Mouse (Mus musculus): Measurements from ENCODE around the gene Cxcr4. TPM values are rescaled to one million over a fixed set of nuclear protein-coding genes. Genes with fewer than 3 reads are reported as not detected.

The Cxcr4 gene
- polyA plus RNA-seq, 1 experiment = 22.4 TPM

DNA sequence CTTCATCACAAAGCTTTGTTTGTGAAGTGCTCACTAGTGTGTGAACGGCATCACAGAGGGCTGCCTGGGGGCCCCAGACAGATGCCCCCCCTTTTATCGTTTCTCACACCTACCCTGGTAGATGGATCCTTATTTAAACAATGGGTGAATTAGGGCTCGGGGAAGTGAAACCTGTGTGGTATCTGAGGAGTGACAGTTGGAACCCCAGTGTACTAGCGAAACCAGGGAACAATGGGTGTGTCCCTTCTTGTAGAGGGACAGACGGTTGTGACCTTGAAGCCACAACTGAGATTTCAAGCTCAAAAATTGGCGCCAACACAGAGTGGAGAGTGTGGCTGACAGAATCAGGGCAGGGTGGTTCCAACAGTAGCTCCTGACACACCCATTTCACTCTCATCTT, 16.0 kb upstream of the Cxcr4 start:
- Histone ChIP-seq H3K27me3 (replicated peaks; ENCODE audit: control insufficient read depth, insufficient read depth, low read length) (no peaks in the 10 kb centered on the region), H3K36me3 (ENCODE audit: control insufficient read depth, insufficient read depth, low read length) (no peaks in the 10 kb centered on the region), H3K4me3 (ENCODE audit: insufficient read depth, low read depth, low read length) (no peak overlapping the region), H3K4me1 (ENCODE audit: control insufficient read depth, insufficient read depth, low read length) (no peaks in the 10 kb centered on the region), H3K27ac (ENCODE audit: insufficient read depth, low read depth, low read length) (no peak overlapping the region)
- DNase-seq = peak; percentile 12
- TF ChIP-seq CTCF (conservative IDR thresholded peaks at IDR 0.05; ENCODE audit: insufficient read depth, insufficient read length, low read depth, low read length) = no peak
- no peak for TF ChIP-seq POLR2A (IDR thresholded peaks at IDR 0.05; ENCODE audit: low read depth, low read length)
- 61% methylated on average over 6 of the region's 6 CpGs for WGBS

DNA sequence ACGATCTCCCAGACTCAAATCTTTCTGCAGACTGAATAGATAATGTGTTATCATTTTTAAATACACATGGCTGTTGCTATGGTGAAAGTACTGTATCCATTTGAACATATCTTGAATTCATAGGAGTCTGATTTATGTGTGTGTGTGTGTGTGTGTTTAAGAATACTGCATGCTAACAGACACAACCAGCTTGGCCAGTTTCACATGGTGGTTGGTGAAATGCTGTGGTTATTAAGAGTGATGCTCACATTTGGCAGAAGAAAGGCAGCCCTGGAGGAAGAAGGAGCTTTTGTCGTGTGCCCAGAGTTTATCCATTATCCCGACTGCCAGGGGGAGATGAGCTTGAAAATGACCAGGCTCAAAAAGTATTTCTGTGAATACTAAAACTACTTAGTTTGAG, 15.3 kb upstream of the Cxcr4 start:
- no peak for DNase-seq
- Histone ChIP-seq H3K36me3 (ENCODE audit: control insufficient read depth, insufficient read depth, low read length) (no peaks in the 10 kb centered on the region), H3K27me3 (replicated peaks; ENCODE audit: control insufficient read depth, insufficient read depth, low read length) (no peaks in the 10 kb centered on the region), H3K27ac (ENCODE audit: insufficient read depth, low read depth, low read length) (no peak overlapping the region), H3K4me1 (ENCODE audit: control insufficient read depth, insufficient read depth, low read length) (no peaks in the 10 kb centered on the region), H3K4me3 (ENCODE audit: insufficient read depth, low read depth, low read length) (no peak overlapping the region)
- TF ChIP-seq CTCF (conservative IDR thresholded peaks at IDR 0.05; ENCODE audit: insufficient read depth, insufficient read length, low read depth, low read length) = no peak
- no peak for TF ChIP-seq POLR2A (IDR thresholded peaks at IDR 0.05; ENCODE audit: low read depth, low read length)
- WGBS = 74% methylated on average over 3 of the region's 3 CpGs

DNA sequence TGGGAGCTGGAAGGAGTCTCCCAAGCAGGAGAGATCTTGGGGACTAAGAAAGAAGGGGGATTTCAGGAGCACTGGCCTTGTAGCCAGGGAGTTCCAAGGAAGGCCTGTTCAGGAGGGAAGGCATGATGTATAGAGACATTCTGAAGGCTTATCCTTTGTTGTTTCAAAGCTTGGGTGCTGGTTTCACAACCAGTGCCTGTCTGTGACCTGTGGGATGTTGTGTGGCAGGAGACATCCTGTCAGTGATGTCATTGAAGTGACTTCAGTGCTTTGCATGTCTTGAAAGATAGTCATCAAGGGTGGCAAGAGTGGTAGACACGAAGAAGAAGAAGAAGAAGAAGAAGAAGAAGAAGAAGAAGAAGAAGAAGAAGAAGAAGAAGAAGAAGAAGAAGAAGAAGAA, 13.7 kb upstream of the Cxcr4 start:
- 83% methylated on average over 1 of the region's 1 CpGs for WGBS
- TF ChIP-seq CTCF (conservative IDR thresholded peaks at IDR 0.05; ENCODE audit: insufficient read depth, insufficient read length, low read depth, low read length) (no peak), POLR2A (IDR thresholded peaks at IDR 0.05; ENCODE audit: low read depth, low read length) (no peak)
- no peak for DNase-seq
- Histone ChIP-seq H3K27me3 (replicated peaks; ENCODE audit: control insufficient read depth, insufficient read depth, low read length) (no peaks in the 10 kb centered on the region), H3K27ac (ENCODE audit: insufficient read depth, low read depth, low read length) (no peak overlapping the region), H3K4me3 (ENCODE audit: insufficient read depth, low read depth, low read length) (no peak overlapping the region), H3K4me1 (ENCODE audit: control insufficient read depth, insufficient read depth, low read length) (no peaks in the 10 kb centered on the region), H3K36me3 (ENCODE audit: control insufficient read depth, insufficient read depth, low read length) (no peaks in the 10 kb centered on the region)

DNA sequence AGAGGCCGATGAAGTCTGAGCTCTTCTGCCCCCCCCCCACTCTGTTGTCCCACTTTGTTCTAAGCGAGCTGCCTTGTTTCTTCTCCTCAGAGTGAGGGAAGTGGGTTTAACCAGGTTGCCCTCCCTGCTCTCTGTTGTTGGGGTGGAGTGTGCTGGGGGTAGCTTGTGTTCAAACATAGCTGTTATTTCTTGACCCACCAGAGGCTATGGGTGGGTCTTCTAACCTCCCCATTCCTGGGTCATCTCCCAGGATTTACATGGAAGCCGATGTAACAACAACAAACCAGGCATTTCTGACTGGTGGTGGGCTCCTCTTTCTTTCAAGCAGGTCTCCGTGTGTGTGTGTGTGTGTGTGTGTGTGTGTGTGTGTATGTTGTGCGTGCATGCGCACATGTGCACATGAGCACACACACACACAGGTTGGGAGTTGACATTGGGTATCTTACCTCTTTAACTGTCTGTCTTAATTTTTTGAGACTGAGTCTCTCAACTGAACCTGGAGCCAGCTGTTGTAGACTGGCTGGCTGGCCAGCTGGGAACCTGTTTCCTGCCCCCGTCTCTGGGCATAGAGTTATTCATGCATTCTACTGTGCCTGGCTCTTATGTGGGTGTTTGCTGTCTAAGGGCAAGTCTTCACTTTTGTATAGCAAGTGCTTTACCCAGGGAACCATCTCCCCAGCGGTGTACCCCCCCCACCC, 10.7 kb upstream of the Cxcr4 start:
- DNase-seq = no peak
- Histone ChIP-seq H3K36me3 (ENCODE audit: control insufficient read depth, insufficient read depth, low read length) (no peaks in the 10 kb centered on the region), H3K27ac (ENCODE audit: insufficient read depth, low read depth, low read length) (no peak overlapping the region), H3K4me1 (ENCODE audit: control insufficient read depth, insufficient read depth, low read length) (no peaks in the 10 kb centered on the region), H3K27me3 (replicated peaks; ENCODE audit: control insufficient read depth, insufficient read depth, low read length) (no peaks in the 10 kb centered on the region), H3K4me3 (ENCODE audit: insufficient read depth, low read depth, low read length) (no peak overlapping the region)
- WGBS = 79% methylated on average over 8 of the region's 8 CpGs
- TF ChIP-seq CTCF (conservative IDR thresholded peaks at IDR 0.05; ENCODE audit: insufficient read depth, insufficient read length, low read depth, low read length) (no peak), POLR2A (IDR thresholded peaks at IDR 0.05; ENCODE audit: low read depth, low read length) (no peak)

DNA sequence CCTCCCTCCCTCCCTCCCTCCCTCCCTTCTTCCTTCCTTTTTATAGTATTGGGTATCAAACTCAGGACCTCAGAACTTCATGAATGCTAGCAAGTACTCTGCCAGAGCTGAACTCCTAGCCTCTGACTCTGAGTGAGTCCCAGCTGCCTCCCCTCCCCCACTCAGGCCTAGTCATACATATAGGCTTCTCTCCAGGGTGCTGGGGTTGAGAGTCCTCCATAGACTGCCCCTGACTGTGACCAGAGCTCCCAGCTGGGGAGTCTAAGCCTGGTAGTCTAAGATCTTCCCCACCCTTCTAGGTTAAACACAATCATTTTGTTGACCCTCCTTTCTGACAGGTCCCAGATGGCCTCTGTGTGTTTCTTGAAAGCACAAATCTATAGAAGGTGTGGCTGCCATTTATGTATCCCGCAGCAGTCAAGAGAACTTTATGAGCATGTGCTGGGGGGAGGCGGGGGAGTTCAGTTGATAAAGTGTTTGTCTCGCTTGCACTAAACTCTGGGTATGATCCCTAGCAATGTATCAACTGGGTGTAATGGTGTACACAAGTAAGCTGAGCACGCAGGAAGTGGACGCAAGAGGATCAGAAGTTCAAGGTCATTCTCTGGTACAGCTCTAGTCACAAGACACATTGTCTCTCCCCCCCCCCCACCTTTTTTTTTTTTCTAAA, 10.1 kb upstream of the Cxcr4 start:
- H3K27ac ChIP-seq (ENCODE audit: insufficient read depth, low read depth, low read length) = no peak overlapping the region
- 74% methylated on average over 5 of the region's 5 CpGs for WGBS
- no peak for DNase-seq

DNA sequence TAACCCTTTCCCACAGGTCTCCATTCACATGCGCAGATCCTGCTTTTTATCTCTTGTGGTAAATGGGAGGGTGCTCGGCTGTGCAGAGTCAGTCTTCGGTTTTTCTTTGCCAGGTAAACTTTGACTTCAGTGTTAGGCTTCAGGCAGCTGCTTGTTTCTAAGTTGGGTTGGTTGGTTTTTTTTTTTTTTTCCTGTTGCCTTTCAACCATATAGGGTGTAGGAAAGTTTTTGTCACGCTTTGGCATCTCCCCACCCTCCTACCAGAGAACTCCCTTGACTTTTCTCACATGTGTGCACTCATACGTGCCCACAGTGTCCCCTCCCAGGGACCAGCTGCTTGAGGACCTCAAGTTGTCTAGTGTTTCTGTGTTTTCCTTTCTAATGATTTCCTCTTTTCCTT, 9.2 kb upstream of the Cxcr4 start:
- no peak for DNase-seq
- TF ChIP-seq POLR2A (IDR thresholded peaks at IDR 0.05; ENCODE audit: low read depth, low read length) (no peak), CTCF (conservative IDR thresholded peaks at IDR 0.05; ENCODE audit: insufficient read depth, insufficient read length, low read depth, low read length) (no peak)
- H3K36me3 ChIP-seq (ENCODE audit: control insufficient read depth, insufficient read depth, low read length) = no peaks in the 10 kb centered on the region
- H3K4me3 ChIP-seq (ENCODE audit: insufficient read depth, low read depth, low read length) = no peak overlapping the region
- 64% methylated on average over 5 of the region's 5 CpGs for WGBS
- H3K27me3 ChIP-seq (replicated peaks; ENCODE audit: control insufficient read depth, insufficient read depth, low read length) = no peaks in the 10 kb centered on the region
- H3K4me1 ChIP-seq (ENCODE audit: control insufficient read depth, insufficient read depth, low read length) = no peaks in the 10 kb centered on the region
- H3K27ac ChIP-seq (ENCODE audit: insufficient read depth, low read depth, low read length) = no peak overlapping the region

More for the DNA sequence above, 10.1 kb upstream of the Cxcr4 start:
- no peaks in the 10 kb centered on the region for H3K4me1 ChIP-seq (ENCODE audit: control insufficient read depth, insufficient read depth, low read length)
- no peak overlapping the region for H3K4me3 ChIP-seq (ENCODE audit: insufficient read depth, low read depth, low read length)
- H3K27me3 ChIP-seq (replicated peaks; ENCODE audit: control insufficient read depth, insufficient read depth, low read length) = no peaks in the 10 kb centered on the region
- H3K36me3 ChIP-seq (ENCODE audit: control insufficient read depth, insufficient read depth, low read length) = no peaks in the 10 kb centered on the region
- TF ChIP-seq POLR2A (IDR thresholded peaks at IDR 0.05; ENCODE audit: low read depth, low read length) (no peak), CTCF (conservative IDR thresholded peaks at IDR 0.05; ENCODE audit: insufficient read depth, insufficient read length, low read depth, low read length) (no peak)

DNA sequence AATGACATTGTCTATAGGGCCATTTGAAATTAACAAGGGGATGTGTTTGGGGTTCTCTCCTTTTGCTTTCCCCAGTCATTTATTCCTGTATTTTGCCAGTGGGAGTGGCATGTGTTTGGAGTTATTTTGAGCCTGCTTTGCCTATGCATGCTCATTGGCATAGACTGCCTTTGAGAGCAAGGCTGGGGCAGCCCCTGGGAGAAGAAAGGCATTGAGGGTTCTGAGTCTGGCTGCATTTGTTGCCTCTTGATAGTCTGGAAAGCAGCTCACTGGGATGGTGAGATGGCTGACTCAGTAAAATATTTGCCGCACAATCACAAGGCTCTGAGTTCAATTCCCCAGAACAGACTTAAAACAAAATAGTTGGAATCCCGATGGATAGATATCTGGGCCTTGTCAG, 8.5 kb upstream of the Cxcr4 start:
- Histone ChIP-seq H3K36me3 (ENCODE audit: control insufficient read depth, insufficient read depth, low read length) (no peaks in the 10 kb centered on the region), H3K4me1 (ENCODE audit: control insufficient read depth, insufficient read depth, low read length) (no peaks in the 10 kb centered on the region)
- TF ChIP-seq CTCF (conservative IDR thresholded peaks at IDR 0.05; ENCODE audit: insufficient read depth, insufficient read length, low read depth, low read length) = no peak
- TF ChIP-seq POLR2A (IDR thresholded peaks at IDR 0.05; ENCODE audit: low read depth, low read length) = no peak

More for the DNA sequence above, 8.5 kb upstream of the Cxcr4 start:
- Histone ChIP-seq H3K27ac (ENCODE audit: insufficient read depth, low read depth, low read length) (no peak overlapping the region), H3K27me3 (replicated peaks; ENCODE audit: control insufficient read depth, insufficient read depth, low read length) (no peaks in the 10 kb centered on the region), H3K4me3 (ENCODE audit: insufficient read depth, low read depth, low read length) (no peak overlapping the region)
- WGBS = 95% methylated on average over 2 of the region's 2 CpGs
- no peak for DNase-seq

All from kidney, adult 2 months (tissue).